Mouse (Mus musculus) kidney, adult 2 months (tissue): ENCODE data around the gene Ppp1r37. TPM values are rescaled to one million over a fixed set of nuclear protein-coding genes. Genes with fewer than 3 reads are reported as not detected.
"Not testable (repeated sequence)": the region's sequence is repeated elsewhere in the genome, so short reads cannot be mapped to it uniquely, and the experiment has no call there.

Experiments
- DNase-seq: peaks from one replicate; pipeline ENCODE4 v3.0.0; 2021
- H3K27ac ChIP-seq: fragments of 200-500 bp; 2 replicates; pipeline ENCODE4 v1.5.1; 2012; ENCODE audit warnings: low read depth, low read length, control low read depth, inconsistent platforms; ENCODE audit not compliant: insufficient read depth
- H3K27me3 ChIP-seq: fragments of 200-500 bp; replicated peaks from 2 replicates; pipeline ENCODE4 v1.6.1; 2012; ENCODE audit warnings: mild to moderate bottlenecking, moderate library complexity, low read length, inconsistent platforms; ENCODE audit not compliant: control insufficient read depth, insufficient read depth
- H3K36me3 ChIP-seq: fragments of 200-500 bp; 2 replicates; pipeline ENCODE4 v1.6.1; 2012; ENCODE audit warnings: mild to moderate bottlenecking, moderate library complexity, low read length, inconsistent platforms; ENCODE audit not compliant: control insufficient read depth, insufficient read depth
- H3K4me1 ChIP-seq: fragments of 200-500 bp; 2 replicates; pipeline ENCODE4 v1.6.1; 2011; ENCODE audit warnings: low read length; ENCODE audit not compliant: control insufficient read depth, insufficient read depth
- H3K4me3 ChIP-seq: fragments of 200-500 bp; 2 replicates; pipeline ENCODE4 v1.5.1; 2011; ENCODE audit warnings: mild to moderate bottlenecking, low read depth, low read length, control low read depth; ENCODE audit not compliant: insufficient read depth
- CTCF ChIP-seq: fragments of 200-500 bp; conservative IDR thresholded peaks from 2 replicates; pipeline ENCODE4 v1.5.1; 2011; ENCODE audit warnings: low read depth, mild to moderate bottlenecking, control low read depth, low read length, moderate library complexity, mixed read lengths; ENCODE audit not compliant: insufficient read depth, insufficient read length
- POLR2A ChIP-seq: fragments of 200-500 bp; IDR thresholded peaks from one replicate; pipeline ENCODE4 v1.6.1; 2011; ENCODE audit warnings: low read depth, low read length, control low read depth
- WGBS: fragments of 180-500 bp; shearing (Covaris S2); methylation state at CpG from one replicate; pipeline ENCODE4 v1.1.7; 2018; 5-methylcytosine and 5-hydroxymethylcytosine counted together
- polyA plus RNA-seq: library from polyadenylated mRNA; depleted of rRNA; stranded (reverse); fragments of >200 nt; gene quantifications from 2 replicates; pipeline ENCODE4 v1.2.3, GENCODE M21; 2012

Ppp1r37 gene
- polyA plus RNA-seq, 1 experiment = 87.0 TPM

GRCm38 (mm10) chr7:19517652-19518365 is 45.1 kb downstream of the Ppp1r37 start, which contains the start of gene Nkpd1:
TSS of gene Nkpd1 (plus strand) at chr7:19517838.
- Histone ChIP-seq H3K27ac (no peak within 1 kb of the TSS), H3K4me3 (no peak within 1 kb of the TSS), H3K27me3 (no peaks in the 10 kb centered on the region), H3K4me1 (peaks cover under 1% of the 10 kb centered on the region; the same call in 1 of the 2 replicates), H3K36me3 (no peaks in the 10 kb centered on the region)
- 3% methylated on average over 20 of the region's 29 CpGs for WGBS
- TF ChIP-seq CTCF (peak; percentile 48), POLR2A (no peak)
- DNase-seq = peak; percentile 42

- H3K4me3 ChIP-seq = no peak overlapping the region
- no peak overlapping the region for H3K27ac ChIP-seq
- DNase-seq = no peak
- WGBS = 86% methylated on average over 6 of the region's 6 CpGs
- H3K36me3 ChIP-seq = no peaks in the 10 kb centered on the region
- H3K27me3 ChIP-seq = no peaks in the 10 kb centered on the region
- TF ChIP-seq POLR2A (no peak), CTCF (no peak)
- 0 out of 2 replicates have a peak, but pooled peaks cover 3% of the 10 kb centered on the region for H3K4me1 ChIP-seq
These were observed 50.5 kb downstream of the Ppp1r37 start for GRCm38 (mm10) chr7:19512353-19512752.

GRCm38 (mm10) chr7:19511934-19512333 is 50.9 kb downstream of the Ppp1r37 start:
- not testable (repeated sequence) for H3K36me3 ChIP-seq, H3K27ac ChIP-seq, H3K4me1 ChIP-seq, H3K4me3 ChIP-seq, DNase-seq, H3K27me3 ChIP-seq
- WGBS = 74% methylated on average over 7 of the region's 7 CpGs

- TF ChIP-seq POLR2A = no peak
- TF ChIP-seq CTCF = no peak
- Histone ChIP-seq H3K27me3 (no peaks in the 10 kb centered on the region), H3K4me3 (no peak overlapping the region), H3K27ac (no peak overlapping the region), H3K36me3 (no peaks in the 10 kb centered on the region), H3K4me1 (0 out of 2 replicates have a peak, but pooled peaks cover 3% of the 10 kb centered on the region)
- 89% methylated on average over 7 of the region's 7 CpGs for WGBS
- DNase-seq = no peak
These were observed 53.1 kb downstream of the Ppp1r37 start for GRCm38 (mm10) chr7:19509786-19510185.

- 0 out of 2 replicates have a peak overlapping the region, but pooled peaks have one; percentile 17 for H3K27ac ChIP-seq
These were observed 53.8 kb downstream of the Ppp1r37 start for GRCm38 (mm10) chr7:19508924-19509568.

GRCm38 (mm10) chr7:19508150-19508923 is 54.5 kb downstream of the Ppp1r37 start, which contains the start of the genes Bloc1s3 and Trappc6a:
TSS of gene Bloc1s3 (minus strand) at chr7:19508367.
TSS of gene Trappc6a (plus strand) at chr7:19508395.
- Histone ChIP-seq H3K36me3 (no peaks in the 10 kb centered on the region), H3K4me3 (peak within 1 kb of the TSS; percentile 79), H3K27me3 (no peaks in the 10 kb centered on the region), H3K4me1 (0 out of 2 replicates have a peak, but pooled peaks cover 3% of the 10 kb centered on the region), H3K27ac (peak within 1 kb of the TSS; percentile 54)
- under 1% methylated on average over 56 of the region's 56 CpGs for WGBS
- TF ChIP-seq CTCF = no peak
- DNase-seq = peak; percentile 97

More at GRCm38 (mm10) chr7:19508924-19509568, 53.8 kb downstream of the Ppp1r37 start:
- DNase-seq = no peak
- 8% methylated on average over 15 of the region's 15 CpGs for WGBS
- Histone ChIP-seq H3K27me3 (no peaks in the 10 kb centered on the region), H3K4me1 (0 out of 2 replicates have a peak, but pooled peaks cover 3% of the 10 kb centered on the region), H3K4me3 (peak overlapping the region; percentile 79), H3K36me3 (no peaks in the 10 kb centered on the region)
- TF ChIP-seq POLR2A (no peak), CTCF (no peak)
